Mouse (Mus musculus): ENCODE measurements around the gene Ang5. TPM values are rescaled to one million over a fixed set of nuclear protein-coding genes. Genes with fewer than 3 reads are reported as not detected.
"Not testable (repeated sequence)": the region's sequence is repeated elsewhere in the genome, so short reads cannot be mapped to it uniquely, and the experiment has no call there.

Ang5 gene
- polyA plus RNA-seq (2012; ENCODE audit: insufficient read depth, insufficient read length, missing spikeins) = not detected in 2 replicates

- not testable (repeated sequence) for H3K4me1 ChIP-seq (ENCODE audit: control insufficient read depth, insufficient read depth, insufficient read length, low read length); H3K27ac ChIP-seq (replicated peaks; ENCODE audit: low read depth, low read length); H3K4me3 ChIP-seq (ENCODE audit: insufficient read depth, low read depth, low read length)
Measured at GRCm38 (mm10) chr14:43956769-43957168, at the start of gene Ang5. TSS of gene Ang5 (plus strand) at chr14:43957069.

- H3K4me3 ChIP-seq (ENCODE audit: insufficient read depth, low read depth, low read length); H3K27ac ChIP-seq (replicated peaks; ENCODE audit: low read depth, low read length); H3K4me1 ChIP-seq (ENCODE audit: control insufficient read depth, insufficient read depth, insufficient read length, low read length): not testable (repeated sequence)
Measured at GRCm38 (mm10) chr14:43918214-43918613, 38.7 kb upstream of the Ang5 start.

GRCm38 (mm10) chr14:43923459-43923858 is 33.4 kb upstream of the Ang5 start, which contains the start of gene Ear10:
TSS of gene Ear10 (minus strand) at chr14:43923559.
- H3K4me3 ChIP-seq (ENCODE audit: insufficient read depth, low read depth, low read length); H3K4me1 ChIP-seq (ENCODE audit: control insufficient read depth, insufficient read depth, insufficient read length, low read length); H3K27ac ChIP-seq (replicated peaks; ENCODE audit: low read depth, low read length): not testable (repeated sequence)

GRCm38 (mm10) chr14:43924688-43925403 is 32.0 kb upstream of the Ang5 start, which contains the start of gene Gm8113:
TSS of gene Gm8113 (plus strand) at chr14:43925390.
- not testable (repeated sequence) for H3K4me1 ChIP-seq (ENCODE audit: control insufficient read depth, insufficient read depth, insufficient read length, low read length); H3K27ac ChIP-seq (replicated peaks; ENCODE audit: low read depth, low read length)
- H3K4me3 ChIP-seq (ENCODE audit: insufficient read depth, low read depth, low read length) = peak within 1 kb of the TSS; percentile 57

GRCm38 (mm10) chr14:43925404-43925950 is 31.4 kb upstream of the Ang5 start:
- not testable (repeated sequence) for H3K4me1 ChIP-seq (ENCODE audit: control insufficient read depth, insufficient read depth, insufficient read length, low read length); H3K27ac ChIP-seq (replicated peaks; ENCODE audit: low read depth, low read length)
- H3K4me3 ChIP-seq (ENCODE audit: insufficient read depth, low read depth, low read length) = peak overlapping the region; percentile 57

GRCm38 (mm10) chr14:43932991-43933390 is 23.9 kb upstream of the Ang5 start:
- H3K27ac ChIP-seq (replicated peaks; ENCODE audit: low read depth, low read length) = not testable (repeated sequence)

GRCm38 (mm10) chr14:43933399-43933798 is 23.5 kb upstream of the Ang5 start:
- not testable (repeated sequence) for H3K4me1 ChIP-seq (ENCODE audit: control insufficient read depth, insufficient read depth, insufficient read length, low read length); H3K27ac ChIP-seq (replicated peaks; ENCODE audit: low read depth, low read length); H3K4me3 ChIP-seq (ENCODE audit: insufficient read depth, low read depth, low read length)

More at GRCm38 (mm10) chr14:43932991-43933390, 23.9 kb upstream of the Ang5 start:
- not testable (repeated sequence) for H3K4me1 ChIP-seq (ENCODE audit: control insufficient read depth, insufficient read depth, insufficient read length, low read length); H3K4me3 ChIP-seq (ENCODE audit: insufficient read depth, low read depth, low read length)

- H3K4me3 ChIP-seq (ENCODE audit: insufficient read depth, low read depth, low read length); H3K27ac ChIP-seq (replicated peaks; ENCODE audit: low read depth, low read length); H3K4me1 ChIP-seq (ENCODE audit: control insufficient read depth, insufficient read depth, insufficient read length, low read length): not testable (repeated sequence)
Measured at GRCm38 (mm10) chr14:43953382-43953781, 3.5 kb upstream of the Ang5 start.

GRCm38 (mm10) chr14:43955074-43955473 is 1.8 kb upstream of the Ang5 start:
- H3K4me3 ChIP-seq (ENCODE audit: insufficient read depth, low read depth, low read length); H3K27ac ChIP-seq (replicated peaks; ENCODE audit: low read depth, low read length); H3K4me1 ChIP-seq (ENCODE audit: control insufficient read depth, insufficient read depth, insufficient read length, low read length): not testable (repeated sequence)

- H3K4me1 ChIP-seq (ENCODE audit: control insufficient read depth, insufficient read depth, insufficient read length, low read length) = no peaks in the 10 kb centered on the region
- H3K27ac ChIP-seq (replicated peaks; ENCODE audit: low read depth, low read length) = no peak overlapping the region
- no peak overlapping the region for H3K4me3 ChIP-seq (ENCODE audit: insufficient read depth, low read depth, low read length)
Measured at GRCm38 (mm10) chr14:43983454-43983853, 26.6 kb downstream of the Ang5 start.

GRCm38 (mm10) chr14:43983897-43984296 is 27.0 kb downstream of the Ang5 start:
- no peaks in the 10 kb centered on the region for H3K4me1 ChIP-seq (ENCODE audit: control insufficient read depth, insufficient read depth, insufficient read length, low read length)
- H3K27ac ChIP-seq (replicated peaks; ENCODE audit: low read depth, low read length) = no peak overlapping the region
- no peak overlapping the region for H3K4me3 ChIP-seq (ENCODE audit: insufficient read depth, low read depth, low read length)

- H3K4me1 ChIP-seq (ENCODE audit: control insufficient read depth, insufficient read depth, insufficient read length, low read length) = no peaks in the 10 kb centered on the region
- H3K27ac ChIP-seq (replicated peaks; ENCODE audit: low read depth, low read length) = no peak overlapping the region
- H3K4me3 ChIP-seq (ENCODE audit: insufficient read depth, low read depth, low read length) = no peak overlapping the region
Measured at GRCm38 (mm10) chr14:43986147-43986546, 29.3 kb downstream of the Ang5 start.

- not testable (repeated sequence) for H3K27ac ChIP-seq (replicated peaks; ENCODE audit: low read depth, low read length); H3K4me3 ChIP-seq (ENCODE audit: insufficient read depth, low read depth, low read length); H3K4me1 ChIP-seq (ENCODE audit: control insufficient read depth, insufficient read depth, insufficient read length, low read length)
Measured at GRCm38 (mm10) chr14:43987404-43987803, 30.5 kb downstream of the Ang5 start.

- not testable (repeated sequence) for H3K27ac ChIP-seq (replicated peaks; ENCODE audit: low read depth, low read length); H3K4me1 ChIP-seq (ENCODE audit: control insufficient read depth, insufficient read depth, insufficient read length, low read length); H3K4me3 ChIP-seq (ENCODE audit: insufficient read depth, low read depth, low read length)
Measured at GRCm38 (mm10) chr14:43998455-43999000, 41.7 kb downstream of the Ang5 start.

- no peak overlapping the region for H3K27ac ChIP-seq (replicated peaks; ENCODE audit: low read depth, low read length)
- no peak overlapping the region for H3K4me3 ChIP-seq (ENCODE audit: insufficient read depth, low read depth, low read length)
- H3K4me1 ChIP-seq (ENCODE audit: control insufficient read depth, insufficient read depth, insufficient read length, low read length) = no peaks in the 10 kb centered on the region
Measured at GRCm38 (mm10) chr14:44001600-44001999, 44.7 kb downstream of the Ang5 start.

GRCm38 (mm10) chr14:44002169-44002568 is 45.3 kb downstream of the Ang5 start, which contains the start of gene Ang6:
TSS of gene Ang6 (minus strand) at chr14:44002269.
- no peaks in the 10 kb centered on the region for H3K4me1 ChIP-seq (ENCODE audit: control insufficient read depth, insufficient read depth, insufficient read length, low read length)
- no peak within 1 kb of the TSS for H3K27ac ChIP-seq (replicated peaks; ENCODE audit: low read depth, low read length)
- H3K4me3 ChIP-seq (ENCODE audit: insufficient read depth, low read depth, low read length) = no peak within 1 kb of the TSS
